Mouse (Mus musculus) ES-Bruce4 (cell line): Measurements from ENCODE around the gene 9130213A22Rik. TPM values are rescaled to one million over a fixed set of nuclear protein-coding genes. Genes with fewer than 3 reads are reported as not detected.

Experiments
- H3K27ac ChIP-seq: 2 replicates; pipeline ENCODE4 v1.5.1; 2012; ENCODE audit warnings: low read length, inconsistent platforms; ENCODE audit not compliant: insufficient read depth
- H3K27me3 ChIP-seq: 2 replicates; pipeline ENCODE4 v1.6.1; 2012; ENCODE audit warnings: mild to moderate bottlenecking, low read length, inconsistent platforms; ENCODE audit not compliant: control insufficient read depth, poor library complexity, insufficient read depth, severe bottlenecking
- H3K36me3 ChIP-seq: 2 replicates; pipeline ENCODE4 v1.6.1; 2012; ENCODE audit warnings: inconsistent platforms, mild to moderate bottlenecking, low read length, moderate library complexity; ENCODE audit not compliant: control insufficient read depth, poor library complexity, insufficient read depth, severe bottlenecking
- H3K4me1 ChIP-seq: one replicate; pipeline ENCODE4 v1.8.1; 2011; ENCODE audit warnings: low read length; ENCODE audit not compliant: control insufficient read depth, insufficient read depth
- H3K4me3 ChIP-seq: 2 replicates; pipeline ENCODE4 v1.5.1; 2011; ENCODE audit warnings: low read depth, mild to moderate bottlenecking, low read length
- H3K9ac ChIP-seq: 2 replicates; pipeline ENCODE4 v1.6.1; 2012; ENCODE audit warnings: low read depth, mild to moderate bottlenecking, inconsistent platforms; ENCODE audit not compliant: poor library complexity, severe bottlenecking
- H3K9me3 ChIP-seq: replicated peaks from 2 replicates; pipeline ENCODE4 v1.6.1; 2012; ENCODE audit warnings: mild to moderate bottlenecking, low read length, inconsistent platforms; ENCODE audit not compliant: control insufficient read depth, poor library complexity, insufficient read depth, severe bottlenecking
- CTCF ChIP-seq: IDR thresholded peaks from one replicate; pipeline ENCODE4 v1.8.1; 2011; ENCODE audit warnings: low read depth, low read length
- EP300 ChIP-seq: IDR thresholded peaks from 2 replicates; pipeline ENCODE4 v1.6.1; 2011; ENCODE audit warnings: low read depth, low read length; ENCODE audit not compliant: insufficient read depth
- POLR2A ChIP-seq: IDR thresholded peaks from one replicate; pipeline ENCODE4 v1.8.1; 2011; ENCODE audit warnings: low read length; ENCODE audit not compliant: insufficient read depth
- polyA plus RNA-seq: library from polyadenylated mRNA; stranded (reverse); fragments of >200 nt; gene quantifications from 2 replicates; pipeline ENCODE4 v1.2.4, GENCODE M21; 2011; ENCODE audit warnings: low read depth; ENCODE audit not compliant: missing spikeins, insufficient read depth, insufficient read length

Gene 9130213A22Rik
- polyA plus RNA-seq, 1 experiment, result not detected

- H3K36me3 ChIP-seq, result peaks cover 21% of the 10 kb centered on the region
- no peak overlapping the region for H3K27ac ChIP-seq
- TF ChIP-seq POLR2A (no peak), CTCF (no peak), EP300 (no peak)
- no peak overlapping the region for H3K9ac ChIP-seq
- peaks cover 4% of the 10 kb centered on the region for H3K4me1 ChIP-seq
- no peak overlapping the region for H3K4me3 ChIP-seq
- H3K9me3 ChIP-seq, result no peaks in the 10 kb centered on the region
- no peaks in the 10 kb centered on the region for H3K27me3 ChIP-seq
These were observed 16.1 kb downstream of the 9130213A22Rik start for GRCm38 (mm10) chr11:69106299-69106698.

- Histone ChIP-seq H3K9me3 (no peaks in the 10 kb centered on the region), H3K27ac (no peak overlapping the region), H3K9ac (no peak overlapping the region), H3K4me3 (no peak overlapping the region), H3K4me1 (peaks cover 4% of the 10 kb centered on the region), H3K36me3 (peaks cover 22% of the 10 kb centered on the region), H3K27me3 (no peaks in the 10 kb centered on the region)
- TF ChIP-seq CTCF (no peak), EP300 (no peak), POLR2A (no peak)
These were observed 16.6 kb downstream of the 9130213A22Rik start for GRCm38 (mm10) chr11:69105796-69106195.

GRCm38 (mm10) chr11:69105227-69105626 is 17.2 kb downstream of the 9130213A22Rik start:
- H3K36me3 ChIP-seq, result peaks cover 22% of the 10 kb centered on the region
- no peak overlapping the region for H3K9ac ChIP-seq
- H3K27ac ChIP-seq, result no peak overlapping the region
- no peaks in the 10 kb centered on the region for H3K9me3 ChIP-seq
- H3K4me1 ChIP-seq, result peaks cover 4% of the 10 kb centered on the region
- no peaks in the 10 kb centered on the region for H3K27me3 ChIP-seq
- TF ChIP-seq POLR2A (no peak), CTCF (no peak), EP300 (no peak)
- no peak overlapping the region for H3K4me3 ChIP-seq

- Histone ChIP-seq H3K9me3 (no peaks in the 10 kb centered on the region), H3K27ac (no peak overlapping the region), H3K27me3 (no peaks in the 10 kb centered on the region), H3K36me3 (peaks cover 22% of the 10 kb centered on the region), H3K4me3 (no peak overlapping the region), H3K4me1 (peaks cover 2% of the 10 kb centered on the region), H3K9ac (no peak overlapping the region)
- TF ChIP-seq CTCF (no peak), EP300 (no peak)
These were observed 17.9 kb downstream of the 9130213A22Rik start for GRCm38 (mm10) chr11:69104487-69104886.

- Histone ChIP-seq H3K9me3 (no peaks in the 10 kb centered on the region), H3K27me3 (no peaks in the 10 kb centered on the region), H3K9ac (no peak overlapping the region), H3K4me1 (no peaks in the 10 kb centered on the region), H3K4me3 (no peak overlapping the region), H3K36me3 (peaks cover 22% of the 10 kb centered on the region), H3K27ac (no peak overlapping the region)
- TF ChIP-seq POLR2A (no peak), CTCF (no peak), EP300 (no peak)
These were observed 18.6 kb downstream of the 9130213A22Rik start for GRCm38 (mm10) chr11:69103531-69104435.

- TF ChIP-seq CTCF, result no peak
- TF ChIP-seq POLR2A, result no peak
- TF ChIP-seq EP300, result no peak
- Histone ChIP-seq H3K27ac (no peak overlapping the region), H3K4me1 (no peaks in the 10 kb centered on the region), H3K36me3 (peaks cover 22% of the 10 kb centered on the region), H3K27me3 (no peaks in the 10 kb centered on the region), H3K9ac (no peak overlapping the region), H3K9me3 (no peaks in the 10 kb centered on the region), H3K4me3 (no peak overlapping the region)
These were observed 19.3 kb downstream of the 9130213A22Rik start for GRCm38 (mm10) chr11:69103121-69103520.
